Mouse (Mus musculus): ENCODE results near the gene Cfap20. TPM values are rescaled to one million over a fixed set of nuclear protein-coding genes. Genes with fewer than 3 reads are reported as not detected.

The Cfap20 gene
- 10 to 100 TPM in 25 of 26 experiments, 1 to 10 TPM in 1; 6.2 to 49.1 (median 24.3) TPM for total RNA-seq (2018; cell fraction: chromatin; rRNA removed)
- total RNA-seq (2018; cell fraction: cytosol; rRNA removed), result 10 to 100 TPM in 25 of 26 experiments, 1 to 10 TPM in 1; 9.8 to 22.8 (median 19.5) TPM
- total RNA-seq (2018; cell fraction: nucleus; rRNA removed), result 10 to 100 TPM; 11.8 to 57.4 (median 27.4) TPM
- polyA plus RNA-seq (2018), result 26.4 to 40.0 TPM (median 28.0 TPM) in 3 replicates

- peak within 1 kb of the TSS; percentile 24 for H3K27ac ChIP-seq
- no peaks in the 10 kb centered on the region for H3K36me3 ChIP-seq (ENCODE audit: inconsistent target)
- WGBS (ENCODE audit: missing documents), result 2% methylated on average over 44 of the region's 51 CpGs
- peaks cover 45% of the 10 kb centered on the region for H3K79me2 ChIP-seq (ENCODE audit: inconsistent target)
- H3K4me3 ChIP-seq (ENCODE audit: inconsistent target), result peak within 1 kb of the TSS; percentile 79
These were observed at the start of gene Cfap20 for GRCm38 (mm10) chr8:95434686-95435439. TSS of gene Cfap20 (minus strand) at chr8:95434869.

DNA sequence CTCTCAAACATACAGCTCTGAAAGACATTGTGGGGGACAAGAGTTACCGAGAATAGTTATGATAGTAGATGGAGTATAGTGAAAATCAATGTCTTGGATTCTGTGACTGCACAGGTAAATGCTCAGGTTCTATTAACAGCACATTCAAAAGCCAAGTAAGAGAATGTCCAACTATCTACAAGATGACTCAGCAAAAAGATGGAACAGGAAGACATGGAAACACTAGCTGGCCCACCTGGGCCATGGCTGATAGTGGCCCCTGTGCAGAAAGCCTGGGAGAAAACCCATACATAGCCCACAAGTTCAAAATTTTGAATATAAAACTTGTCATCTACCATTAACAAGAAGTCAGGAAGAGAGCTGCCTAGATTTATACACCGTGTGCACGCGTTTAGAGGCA, 35.3 kb upstream of the Cfap20 start:
- no peak overlapping the region for H3K27ac ChIP-seq
- WGBS (ENCODE audit: missing documents), result 100% methylated on average over 4 of the region's 4 CpGs
- no peaks in the 10 kb centered on the region for H3K79me2 ChIP-seq (ENCODE audit: inconsistent target)
- H3K36me3 ChIP-seq (ENCODE audit: inconsistent target), result peaks cover 33% of the 10 kb centered on the region
- H3K4me3 ChIP-seq (ENCODE audit: inconsistent target), result no peak overlapping the region

GRCm38 (mm10) chr8:95468995-95469394, 34.3 kb upstream of the Cfap20 start:
- WGBS (ENCODE audit: missing documents), result 60% methylated on average over 3 of the region's 3 CpGs
- no peak overlapping the region for H3K4me3 ChIP-seq (ENCODE audit: inconsistent target)
- no peaks in the 10 kb centered on the region for H3K79me2 ChIP-seq (ENCODE audit: inconsistent target)
- peaks cover 37% of the 10 kb centered on the region for H3K36me3 ChIP-seq (ENCODE audit: inconsistent target)
- no peak overlapping the region for H3K27ac ChIP-seq

DNA sequence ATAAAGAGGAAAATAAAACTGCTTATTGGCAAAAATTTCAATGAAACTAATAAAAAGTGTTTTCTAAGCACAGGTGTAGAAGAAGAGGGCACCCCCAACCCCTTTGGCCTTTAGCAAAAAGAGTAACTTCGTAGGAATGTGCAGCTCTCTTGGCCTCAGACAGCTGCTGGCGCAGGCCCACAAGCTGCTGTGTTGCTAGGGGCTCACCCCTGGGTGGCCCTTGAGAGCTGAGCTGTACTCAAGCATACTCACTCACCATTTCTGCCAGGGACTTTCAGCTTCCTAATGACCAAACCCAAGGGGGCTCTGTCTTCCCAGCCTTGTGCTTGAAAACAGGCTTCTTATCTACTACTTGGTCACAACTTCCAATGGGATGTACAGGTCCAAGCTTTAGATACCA, 31.9 kb upstream of the Cfap20 start:
- WGBS (ENCODE audit: missing documents), result 84% methylated on average over 2 of the region's 2 CpGs
- peaks cover 44% of the 10 kb centered on the region for H3K36me3 ChIP-seq (ENCODE audit: inconsistent target)
- no peak overlapping the region for H3K27ac ChIP-seq

GRCm38 (mm10) chr8:95452518-95452917, 17.8 kb upstream of the Cfap20 start:
- WGBS (ENCODE audit: missing documents), result 72% methylated on average over 8 of the region's 8 CpGs
- Histone ChIP-seq H3K79me2 (ENCODE audit: inconsistent target) (no peaks in the 10 kb centered on the region), H3K36me3 (ENCODE audit: inconsistent target) (peaks cover 72% of the 10 kb centered on the region), H3K4me3 (ENCODE audit: inconsistent target) (no peak overlapping the region), H3K27ac (no peak overlapping the region)

More for the DNA sequence above, 31.9 kb upstream of the Cfap20 start:
- H3K79me2 ChIP-seq (ENCODE audit: inconsistent target), result no peaks in the 10 kb centered on the region
- H3K4me3 ChIP-seq (ENCODE audit: inconsistent target), result no peak overlapping the region

DNA sequence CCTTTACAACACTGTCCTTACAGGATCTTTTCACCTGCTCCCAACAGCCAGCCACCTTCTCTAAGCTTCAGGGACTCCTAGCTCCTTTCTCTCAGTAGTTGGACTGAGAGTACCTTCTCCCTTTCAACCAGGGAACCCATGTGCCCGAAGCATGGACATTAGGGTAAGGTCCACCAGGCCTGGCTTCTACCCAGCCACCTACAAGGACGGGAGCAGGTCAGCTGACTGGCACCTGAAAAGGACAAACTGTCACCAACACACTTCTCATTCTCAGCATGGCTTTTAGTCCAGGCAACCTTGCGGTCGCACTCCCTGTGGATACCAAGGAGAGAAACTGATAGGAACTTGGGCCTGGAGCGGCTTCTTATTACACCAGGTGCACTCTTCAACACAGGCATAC, 15.6 kb upstream of the Cfap20 start:
- H3K4me3 ChIP-seq (ENCODE audit: inconsistent target), result no peak overlapping the region
- no peak overlapping the region for H3K27ac ChIP-seq
- no peaks in the 10 kb centered on the region for H3K79me2 ChIP-seq (ENCODE audit: inconsistent target)
- WGBS (ENCODE audit: missing documents), result 94% methylated on average over 5 of the region's 5 CpGs
- H3K36me3 ChIP-seq (ENCODE audit: inconsistent target), result peaks cover 61% of the 10 kb centered on the region

DNA sequence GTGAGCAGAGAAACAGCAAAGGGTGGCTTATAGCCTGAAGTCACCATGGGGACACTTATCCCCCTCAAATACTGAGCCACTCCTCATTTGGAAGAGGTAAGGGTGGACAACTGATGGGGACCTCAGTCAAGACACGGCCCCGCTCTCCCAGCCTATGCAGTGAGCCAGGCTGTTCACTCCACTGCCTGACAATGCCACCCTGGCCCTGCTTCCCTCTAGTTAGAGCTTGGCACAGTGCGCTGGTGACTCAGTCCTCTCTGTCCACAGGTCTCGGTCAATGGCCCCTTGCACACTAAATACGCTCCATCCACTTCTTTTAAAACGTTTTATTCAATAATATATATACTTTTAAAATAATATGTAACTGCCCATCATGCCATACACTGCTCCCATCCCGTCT, 13.0 kb upstream of the Cfap20 start:
- Histone ChIP-seq H3K27ac (no peak overlapping the region), H3K4me3 (ENCODE audit: inconsistent target) (no peak overlapping the region), H3K79me2 (ENCODE audit: inconsistent target) (no peaks in the 10 kb centered on the region), H3K36me3 (ENCODE audit: inconsistent target) (peaks cover 35% of the 10 kb centered on the region)
- 89% methylated on average over 6 of the region's 7 CpGs for WGBS (ENCODE audit: missing documents)

GRCm38 (mm10) chr8:95445042-95445441, 10.4 kb upstream of the Cfap20 start:
- Histone ChIP-seq H3K27ac (no peak overlapping the region), H3K79me2 (ENCODE audit: inconsistent target) (no peaks in the 10 kb centered on the region), H3K36me3 (ENCODE audit: inconsistent target) (peaks cover 14% of the 10 kb centered on the region; the same call in 1 of the 2 replicates), H3K4me3 (ENCODE audit: inconsistent target) (no peak overlapping the region)
- WGBS (ENCODE audit: missing documents), result 94% methylated on average over 4 of the region's 4 CpGs

DNA sequence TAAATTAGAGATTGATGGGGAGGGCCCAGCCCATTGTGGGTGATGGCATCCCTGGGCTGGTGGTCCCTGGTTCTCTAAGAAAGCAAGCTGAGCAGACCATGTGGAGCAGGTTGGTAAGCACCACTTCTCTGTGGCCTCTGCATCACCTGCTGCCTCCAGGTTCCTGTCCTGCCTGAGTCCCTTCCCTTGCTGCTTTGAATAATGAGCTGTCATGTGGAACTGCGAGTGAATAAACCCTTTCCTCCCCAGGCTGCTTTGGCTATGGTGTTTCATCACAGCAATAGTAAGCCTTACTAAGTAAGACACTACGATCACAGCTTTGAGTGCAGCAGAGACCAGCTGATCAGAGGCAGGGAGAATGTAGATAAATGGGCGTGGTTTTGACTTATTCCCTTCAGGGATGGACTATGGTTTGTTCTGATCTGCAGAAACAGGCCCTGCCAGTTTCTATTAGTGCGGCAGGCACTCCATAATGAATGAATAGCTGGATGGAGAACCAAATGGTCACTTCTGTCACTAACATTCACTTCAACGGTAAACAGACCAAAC, 6.9 kb upstream of the Cfap20 start:
- WGBS (ENCODE audit: missing documents), result 81% methylated on average over 5 of the region's 5 CpGs

GRCm38 (mm10) chr8:95440168-95440709, 5.6 kb upstream of the Cfap20 start:
- Histone ChIP-seq H3K27ac (no peak overlapping the region), H3K4me3 (ENCODE audit: inconsistent target) (no peak overlapping the region), H3K79me2 (ENCODE audit: inconsistent target) (no peaks in the 10 kb centered on the region), H3K36me3 (ENCODE audit: inconsistent target) (no peaks in the 10 kb centered on the region)
- WGBS (ENCODE audit: missing documents), result 88% methylated on average over 5 of the region's 5 CpGs

More for the DNA sequence above, 6.9 kb upstream of the Cfap20 start:
- Histone ChIP-seq H3K27ac (no peak overlapping the region), H3K36me3 (ENCODE audit: inconsistent target) (no peaks in the 10 kb centered on the region), H3K4me3 (ENCODE audit: inconsistent target) (no peak overlapping the region), H3K79me2 (ENCODE audit: inconsistent target) (no peaks in the 10 kb centered on the region)

- WGBS (ENCODE audit: missing documents), result 100% methylated on average over 1 of the region's 2 CpGs
- Histone ChIP-seq H3K27ac (no peak overlapping the region), H3K4me3 (ENCODE audit: inconsistent target) (no peak overlapping the region), H3K36me3 (ENCODE audit: inconsistent target) (no peaks in the 10 kb centered on the region), H3K79me2 (ENCODE audit: inconsistent target) (no peaks in the 10 kb centered on the region; the same call in 1 of the 2 replicates)
These were observed 4.8 kb upstream of the Cfap20 start for GRCm38 (mm10) chr8:95439421-95439820.

GRCm38 (mm10) chr8:95437341-95437992, 2.8 kb upstream of the Cfap20 start:
- H3K79me2 ChIP-seq (ENCODE audit: inconsistent target), result peaks cover 19% of the 10 kb centered on the region
- H3K4me3 ChIP-seq (ENCODE audit: inconsistent target), result no peak overlapping the region
- no peaks in the 10 kb centered on the region for H3K36me3 ChIP-seq (ENCODE audit: inconsistent target)
- WGBS (ENCODE audit: missing documents), result 68% methylated on average over 5 of the region's 5 CpGs
- no peak overlapping the region for H3K27ac ChIP-seq

GRCm38 (mm10) chr8:95435930-95436329, 1.3 kb upstream of the Cfap20 start:
- WGBS (ENCODE audit: missing documents), result 93% methylated on average over 2 of the region's 3 CpGs

GRCm38 (mm10) chr8:95435471-95435870, 802 bp upstream of the Cfap20 start:
- 96% methylated on average over 9 of the region's 9 CpGs for WGBS (ENCODE audit: missing documents)
- peaks cover 39% of the 10 kb centered on the region for H3K79me2 ChIP-seq (ENCODE audit: inconsistent target)
- no peak overlapping the region for H3K27ac ChIP-seq
- H3K36me3 ChIP-seq (ENCODE audit: inconsistent target), result no peaks in the 10 kb centered on the region
- H3K4me3 ChIP-seq (ENCODE audit: inconsistent target), result 0 out of 2 replicates have a peak overlapping the region, but pooled peaks have one; percentile 21

More at GRCm38 (mm10) chr8:95435930-95436329, 1.3 kb upstream of the Cfap20 start:
- Histone ChIP-seq H3K27ac (no peak overlapping the region), H3K79me2 (ENCODE audit: inconsistent target) (peaks cover 34% of the 10 kb centered on the region), H3K4me3 (ENCODE audit: inconsistent target) (no peak overlapping the region), H3K36me3 (ENCODE audit: inconsistent target) (no peaks in the 10 kb centered on the region)
